ENCODE assay signal across 8 mouse cellular contexts in genomic region chr9:74975911-74976563, GRCm38 (mm10). TPM values are rescaled to one million over a fixed set of nuclear protein-coding genes. Genes with fewer than 3 reads are reported as not detected.
DNase-seq lines count a peak whose midpoint lies in the region; ATAC-seq and TF ChIP-seq lines count a peak whose summit lies in the region.

No protein-coding gene starts in this region.

- in situ Hi-C loops in CH12.LX (cut with MboI; ENCODE audit: low pct_ligation_motif_present, low pct_unique_long_range_greater_than_20kb, low sequenced_read_pairs), result no loop called here

- 0 out of 2 replicates have a peak, but pooled peaks have one; percentile 7 for TF ChIP-seq EP300 in CH12.LX (IDR thresholded peaks at IDR 0.05; ENCODE audit: low read length)

- H3K4me1 ChIP-seq in CH12.LX (ENCODE audit: control insufficient read depth in 1 of 2, insufficient read depth in 2 of 2), result peaks cover 7 to 37% of the 10 kb centered on the region in 2 experiments
- peaks cover 35% of the 10 kb centered on the region for H3K4me1 ChIP-seq in forebrain, embryonic 14.5 days (ENCODE audit: control insufficient read depth, insufficient read depth, low read length)
- peaks cover 17% of the 10 kb centered on the region for H3K4me1 ChIP-seq in liver, embryonic 15.5 days (replicated peaks)
- peaks cover 17% of the 10 kb centered on the region for H3K4me1 ChIP-seq in neural tube, embryonic 11.5 days (ENCODE audit: control insufficient read depth, insufficient read depth, low read length)
- H3K4me1 ChIP-seq in stomach, embryonic 16.5 days (ENCODE audit: control insufficient read depth, insufficient read depth, low read length), result peaks cover 19% of the 10 kb centered on the region

- peak; percentile 77 for DNase-seq in CH12.LX (ENCODE audit: extremely low read depth)
- peak; percentile 47 for DNase-seq in c-Kit-positive CD71-positive TER-119-negative erythroid progenitor cells, embryonic 14.5 days (ENCODE audit: low read depth)
- peak; percentile 96 for DNase-seq in forebrain, embryonic 14.5 days (ENCODE audit: low spot score)
- peak; percentile 93 to 94 for DNase-seq in heart, postnatal 10 days
- peak; percentile 87 to 92 for DNase-seq in kidney, postnatal 4 days
- DNase-seq in neural tube, embryonic 11.5 days (ENCODE audit: low spot score), result peak; percentile 87

- no peak for TF ChIP-seq CTCF in CH12.LX (conservative IDR thresholded peaks at IDR 0.05 in 1 of 2, IDR thresholded peaks at IDR 0.05 in 1 of 2; ENCODE audit: low read depth in 2 of 2, low read length in 2 of 2)

- TF ChIP-seq RAD21 in CH12.LX (IDR thresholded peaks at IDR 0.05; ENCODE audit: low read depth, low read length), result no peak; the same call in 1 of the 2 replicates

- H3K4me2 ChIP-seq in CH12.LX (ENCODE audit: insufficient read depth, low read depth, poor library complexity, severe bottlenecking), result peak overlapping the region; percentile 94
- peak overlapping the region; percentile 68 for H3K4me2 ChIP-seq in forebrain, embryonic 14.5 days (ENCODE audit: low read length)
- H3K4me2 ChIP-seq in liver, embryonic 15.5 days, result peak overlapping the region; percentile 67
- peak overlapping the region; percentile 58 for H3K4me2 ChIP-seq in neural tube, embryonic 11.5 days (ENCODE audit: low read depth)
- H3K4me2 ChIP-seq in stomach, embryonic 16.5 days (ENCODE audit: low read depth, low read length), result peak overlapping the region; percentile 84

- H3K36me3 ChIP-seq in CH12.LX (replicated peaks in 1 of 2; ENCODE audit: control insufficient read depth in 1 of 2, insufficient read depth in 1 of 2, low read length in 1 of 2), result peaks cover 0 to 6% of the 10 kb centered on the region in 2 experiments
- H3K36me3 ChIP-seq in forebrain, embryonic 14.5 days (ENCODE audit: control insufficient read depth, insufficient read depth, low read length), result no peaks in the 10 kb centered on the region
- no peaks in the 10 kb centered on the region for H3K36me3 ChIP-seq in liver, embryonic 15.5 days (replicated peaks)
- H3K36me3 ChIP-seq in neural tube, embryonic 11.5 days (ENCODE audit: control insufficient read depth, insufficient read depth, low read length), result no peaks in the 10 kb centered on the region
- H3K36me3 ChIP-seq in stomach, embryonic 16.5 days (ENCODE audit: control insufficient read depth, insufficient read depth, low read length), result no peaks in the 10 kb centered on the region

- H3K9me3 ChIP-seq in CH12.LX (replicated peaks; ENCODE audit: low read length), result no peaks in the 10 kb centered on the region
- H3K9me3 ChIP-seq in forebrain, embryonic 14.5 days (replicated peaks; ENCODE audit: control insufficient read depth, low read length), result no peaks in the 10 kb centered on the region
- no peaks in the 10 kb centered on the region for H3K9me3 ChIP-seq in liver, embryonic 15.5 days (replicated peaks)
- no peaks in the 10 kb centered on the region for H3K9me3 ChIP-seq in neural tube, embryonic 11.5 days (ENCODE audit: control insufficient read depth, low read length)
- H3K9me3 ChIP-seq in stomach, embryonic 16.5 days (replicated peaks; ENCODE audit: control insufficient read depth, low read length), result no peaks in the 10 kb centered on the region

- TF ChIP-seq POLR2A in CH12.LX (IDR thresholded peaks at IDR 0.05; ENCODE audit: low read depth, low read length), result peak; percentile 41; the same call in 1 of the 2 replicates

- WGBS in forebrain, embryonic 14.5 days, result under 1% methylated on average over 23 of the region's 23 CpGs
- under 1% methylated on average over 23 of the region's 23 CpGs for WGBS in liver, embryonic 15.5 days (ENCODE audit: insufficient replicate concordance)
- WGBS in neural tube, embryonic 11.5 days, result under 1% methylated on average over 23 of the region's 23 CpGs
- under 1% methylated on average over 23 of the region's 23 CpGs for WGBS in stomach, embryonic 16.5 days

- H3K27me3 ChIP-seq in CH12.LX (replicated peaks), result no peaks in the 10 kb centered on the region
- H3K27me3 ChIP-seq in forebrain, embryonic 14.5 days (replicated peaks; ENCODE audit: control insufficient read depth, insufficient read depth, low read length), result no peaks in the 10 kb centered on the region
- no peaks in the 10 kb centered on the region for H3K27me3 ChIP-seq in liver, embryonic 15.5 days
- no peaks in the 10 kb centered on the region for H3K27me3 ChIP-seq in neural tube, embryonic 11.5 days (ENCODE audit: control insufficient read depth, insufficient read depth, low read length)
- H3K27me3 ChIP-seq in stomach, embryonic 16.5 days (ENCODE audit: control insufficient read depth, insufficient read depth, low read length), result no peaks in the 10 kb centered on the region

- intact Hi-C loops in heart, postnatal 10 days (cut with DNase I), result loop anchor here (1.0 kb wide), 1 partner anchor 23 kb away; no protein-coding TSS in a partner anchor

- peak; percentile 99 for ATAC-seq in forebrain, embryonic 14.5 days
- ATAC-seq in liver, embryonic 15.5 days (ENCODE audit: insufficient read depth), result peak; percentile 86
- ATAC-seq in neural tube, embryonic 11.5 days (ENCODE audit: insufficient read depth, low FRiP score, low TSS enrichment), result peak; percentile 96
- ATAC-seq in stomach, embryonic 16.5 days (ENCODE audit: insufficient read depth, low FRiP score), result peak; percentile 99

- H3K27ac ChIP-seq in CH12.LX (ENCODE audit: insufficient read depth, low read depth), result peak overlapping the region; percentile 66
- H3K27ac ChIP-seq in forebrain, embryonic 14.5 days (ENCODE audit: low read depth, low read length), result peak overlapping the region; percentile 98
- no peak overlapping the region for H3K27ac ChIP-seq in liver, embryonic 15.5 days (replicated peaks)
- H3K27ac ChIP-seq in neural tube, embryonic 11.5 days (ENCODE audit: low read depth, low read length), result peak overlapping the region; percentile 87
- peak overlapping the region; percentile 87 for H3K27ac ChIP-seq in stomach, embryonic 16.5 days (ENCODE audit: low read length)

- H3K9ac ChIP-seq in CH12.LX (ENCODE audit: insufficient read depth, low read depth), result peak overlapping the region; percentile 57
- peak overlapping the region; percentile 80 for H3K9ac ChIP-seq in forebrain, embryonic 14.5 days (ENCODE audit: low read length)
- H3K9ac ChIP-seq in liver, embryonic 15.5 days, result no peak overlapping the region
- H3K9ac ChIP-seq in neural tube, embryonic 11.5 days (ENCODE audit: low read length), result peak overlapping the region; percentile 77
- H3K9ac ChIP-seq in stomach, embryonic 16.5 days (ENCODE audit: low read length), result peak overlapping the region; percentile 78

- peaks cover 4% of the 10 kb centered on the region for H3K79me2 ChIP-seq in CH12.LX (replicated peaks; ENCODE audit: control insufficient read depth, extremely low read depth, insufficient read depth, poor library complexity, severe bottlenecking)

- dilution Hi-C loops in CH12.LX (cut with MboI; ENCODE audit: extremely low pct_ligation_motif_present, extremely low pct_unique_long_range_greater_than_20kb, low sequenced_read_pairs), result no loop called here

- H3K4me3 ChIP-seq in CH12.LX (replicated peaks in 1 of 3; ENCODE audit: low read depth in 2 of 3, low read length in 2 of 3, poor library complexity in 1 of 3), result peak overlapping the region; percentile 48 to 62 (median 59)
- H3K4me3 ChIP-seq in forebrain, embryonic 14.5 days (ENCODE audit: low read depth, low read length), result peak overlapping the region; percentile 49
- peak overlapping the region; percentile 47 for H3K4me3 ChIP-seq in liver, embryonic 15.5 days (replicated peaks)
- peak overlapping the region; percentile 38 for H3K4me3 ChIP-seq in neural tube, embryonic 11.5 days (ENCODE audit: low read depth, low read length)
- peak overlapping the region; percentile 64 for H3K4me3 ChIP-seq in stomach, embryonic 16.5 days (replicated peaks; ENCODE audit: low read length)

TF ChIP-seq in CH12.LX, 34 proteins besides CTCF, POLR2A, EP300 and RAD21:
- no peak for TF ChIP-seq ZNF384 (IDR thresholded peaks at IDR 0.05; ENCODE audit: low read depth, low read length)
- TF ChIP-seq TBP (conservative IDR thresholded peaks at IDR 0.05; ENCODE audit: low read depth, low read length), result peak; percentile 66; the same call in 1 of the 2 replicates
- TF ChIP-seq MAX (IDR thresholded peaks at IDR 0.05; ENCODE audit: low read length), result 0 out of 2 replicates have a peak, but pooled peaks have one; percentile 19
- no peak for TF ChIP-seq ETS1 (conservative IDR thresholded peaks at IDR 0.05; ENCODE audit: low read depth, low read length)
- no peak for TF ChIP-seq TCF12 (IDR thresholded peaks at IDR 0.05; ENCODE audit: low read depth, low read length)
- no peak for TF ChIP-seq PAX5 (IDR thresholded peaks at IDR 0.05; ENCODE audit: low read length)
- peak; percentile 68; the same call in 1 of the 2 replicates for TF ChIP-seq MXI1 (IDR thresholded peaks at IDR 0.05; ENCODE audit: low read depth, low read length)
- TF ChIP-seq MAFK (IDR thresholded peaks at IDR 0.05; ENCODE audit: insufficient replicate concordance, low read length), result no peak
- TF ChIP-seq USF2 (conservative IDR thresholded peaks at IDR 0.05; ENCODE audit: low read depth, low read length), result no peak
- 0 out of 2 replicates have a peak, but pooled peaks have one; percentile 19 for TF ChIP-seq BHLHE40 (IDR thresholded peaks at IDR 0.05; ENCODE audit: low read depth, low read length)
- peak; percentile 85; the same call in 1 of the 2 replicates for TF ChIP-seq SIN3A (IDR thresholded peaks at IDR 0.05; ENCODE audit: low read length)
- TF ChIP-seq ELF1 (IDR thresholded peaks at IDR 0.05; ENCODE audit: low read depth, low read length), result peak; percentile 54; the same call in 1 of the 2 replicates
- 0 out of 2 replicates have a peak, but pooled peaks have one; percentile 24 for TF ChIP-seq NELFE (IDR thresholded peaks at IDR 0.05; ENCODE audit: low read depth, low read length)
- TF ChIP-seq JUND (conservative IDR thresholded peaks at IDR 0.05; ENCODE audit: low read depth, low read length), result no peak
- TF ChIP-seq JUN (IDR thresholded peaks at IDR 0.05; ENCODE audit: insufficient read depth, low read depth, low read length), result no peak
- no peak for TF ChIP-seq KAT2A (IDR thresholded peaks at IDR 0.05; ENCODE audit: insufficient replicate concordance, low read length)
- peak; percentile 38; the same call in 1 of the 2 replicates for TF ChIP-seq NRF1 (IDR thresholded peaks at IDR 0.05; ENCODE audit: low read depth, low read length)
- TF ChIP-seq IRF4 (IDR thresholded peaks at IDR 0.05; ENCODE audit: low read depth, low read length), result no peak
TF ChIP-seq in CH12.LX: peak in this region for 8.

RNA-seq across cellular contexts. Expression of gene Fam214a, which starts 23.4 kb away (rescaled TPM):
- 8.3 and 8.6 TPM in 2 replicates for total RNA-seq in CH12.LX (2012; rRNA removed)
- 4.6 and 6.2 TPM in 2 replicates for total RNA-seq in CH12.LX (2014; rRNA removed)
- polyA plus RNA-seq in CH12.LX (2012; ENCODE audit: insufficient read length, low read depth), result 7.0 and 7.7 TPM in 2 replicates
- polyA plus RNA-seq in forebrain, embryonic 14.5 days (2014; fragmentation: Nextera tagmentation; extraction: Ambion mirVana), result 29.0 and 30.6 TPM in 2 replicates
- total RNA-seq in heart, postnatal 10 days (2021), result 10 to 100 TPM; 25.9 to 26.5 TPM
- 1.9 and 2.1 TPM in 2 replicates for polyA plus RNA-seq in liver, embryonic 15.5 days (2015; fragmentation: Nextera tagmentation; extraction: Ambion mirVana)
- 13.6 and 14.8 TPM in 2 replicates for polyA plus RNA-seq in neural tube, embryonic 11.5 days (2014; fragmentation: Nextera tagmentation; extraction: Ambion mirVana)
- 10.0 and 10.2 TPM in 2 replicates for polyA plus RNA-seq in stomach, embryonic 16.5 days (2015; fragmentation: Nextera tagmentation; extraction: Ambion mirVana)
